23 mouse cellular contexts compared by ENCODE assay signal in the genomic region with DNA sequence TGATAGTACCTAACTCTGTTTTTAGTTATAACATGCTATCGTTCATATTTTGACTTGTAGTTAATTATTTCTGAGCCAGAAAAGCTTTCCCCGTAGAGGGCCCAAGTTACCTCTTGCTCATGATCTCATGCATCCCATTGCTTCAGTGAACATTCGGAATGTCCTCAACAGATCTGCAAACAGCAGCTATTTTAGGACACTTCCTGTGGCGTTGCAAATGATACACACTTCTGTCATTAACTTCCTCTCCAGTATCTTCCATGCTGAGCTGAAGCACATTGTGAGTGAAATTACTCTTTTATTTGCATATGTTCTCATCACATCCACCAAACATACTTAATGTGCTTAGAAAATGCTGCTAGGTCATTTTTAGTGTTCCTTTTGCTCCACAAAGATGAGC. TPM values are rescaled to one million over a fixed set of nuclear protein-coding genes. Genes with fewer than 3 reads are reported as not detected.
DNase-seq lines count a peak whose midpoint lies in the region; ATAC-seq and TF ChIP-seq lines count a peak whose summit lies in the region.
"Had no signal": no experiment of that assay in that cellular context is flagged by ENCODE, and none has a peak within 500 bp of the region (broad histone marks: within the 10 kb centered on the region; RNA-seq: fewer than 3 reads in every experiment).

No protein-coding gene starts in this region.

- TF ChIP-seq CTCF in kidney, postnatal 0 days (IDR thresholded peaks at IDR 0.05; ENCODE audit: low read depth), result no peak
- TF ChIP-seq CTCF in midbrain, postnatal 0 days (IDR thresholded peaks at IDR 0.05), result no peak

- peak; percentile 19 for DNase-seq in cerebellum, adult 9-10 months
- no peak for DNase-seq in cerebellum, postnatal 14 days
- peak; percentile 38 for DNase-seq in kidney, postnatal 0 days (ENCODE audit: low spot score)
- DNase-seq in kidney, postnatal 14 days, result no peak
- peak; percentile 38 for DNase-seq in 416B (ENCODE audit: low read depth)
- DNase-seq in midbrain, postnatal 0 days (ENCODE audit: low spot score), result no peak
- DNase-seq in frontal cortex, postnatal 25 days (ENCODE audit: low spot score in 2 of 2), result no peak
- DNase-seq: adrenal gland, postnatal 10 days; cerebellum, postnatal 10 days; gastrocnemius, postnatal 14 days; heart, postnatal 4 days; kidney, adult 18-20 months; thymus, adult 18-20 months had no signal

- H3K4me3 ChIP-seq in kidney, postnatal 0 days (replicated peaks; ENCODE audit: low read depth, low read length), result no peak overlapping the region
- H3K4me3 ChIP-seq in midbrain, postnatal 0 days (ENCODE audit: low read depth, low read length), result no peak overlapping the region
- H3K4me3 ChIP-seq: heart, embryonic 12.5 days; limb, embryonic 15.5 days had no signal

- H3K4me2 ChIP-seq in kidney, postnatal 0 days (ENCODE audit: low read length), result no peak overlapping the region
- H3K4me2 ChIP-seq in midbrain, postnatal 0 days (ENCODE audit: low read depth, low read length, poor library complexity, severe bottlenecking), result no peak overlapping the region
- H3K4me2 ChIP-seq: heart, embryonic 12.5 days; limb, embryonic 15.5 days had no signal

- H3K27ac ChIP-seq in kidney, postnatal 0 days, result no peak overlapping the region
- H3K27ac ChIP-seq in midbrain, postnatal 0 days (ENCODE audit: low read depth, low read length), result no peak overlapping the region
- H3K27ac ChIP-seq: hindbrain, postnatal 0 days; limb, embryonic 15.5 days had no signal

- H3K27me3 ChIP-seq in kidney, postnatal 0 days (ENCODE audit: insufficient read depth, low read length), result no peaks in the 10 kb centered on the region
- no peaks in the 10 kb centered on the region for H3K27me3 ChIP-seq in midbrain, postnatal 0 days (ENCODE audit: insufficient read depth, low read length)
- H3K27me3 ChIP-seq: heart, embryonic 12.5 days; limb, embryonic 15.5 days had no signal

- H3K9ac ChIP-seq in kidney, postnatal 0 days (ENCODE audit: low read depth, low read length), result no peak overlapping the region
- H3K9ac ChIP-seq in midbrain, postnatal 0 days (replicated peaks; ENCODE audit: low read length, poor library complexity, severe bottlenecking), result no peak overlapping the region
- H3K9ac ChIP-seq: heart, embryonic 12.5 days; limb, embryonic 15.5 days had no signal

- H3K9me3 ChIP-seq in kidney, postnatal 0 days (replicated peaks; ENCODE audit: low read length), result no peaks in the 10 kb centered on the region
- H3K9me3 ChIP-seq in midbrain, postnatal 0 days (ENCODE audit: low read length), result no peaks in the 10 kb centered on the region
- H3K9me3 ChIP-seq: heart, embryonic 12.5 days; limb, embryonic 15.5 days had no signal

- no peaks in the 10 kb centered on the region for H3K36me3 ChIP-seq in kidney, postnatal 0 days (ENCODE audit: insufficient read depth, low read length)
- H3K36me3 ChIP-seq in midbrain, postnatal 0 days (ENCODE audit: insufficient read depth, low read length), result no peaks in the 10 kb centered on the region
- H3K36me3 ChIP-seq: heart, embryonic 12.5 days; limb, embryonic 15.5 days had no signal

- H3K4me1 ChIP-seq in kidney, postnatal 0 days (replicated peaks; ENCODE audit: insufficient read depth, low read length), result no peaks in the 10 kb centered on the region
- no peaks in the 10 kb centered on the region for H3K4me1 ChIP-seq in midbrain, postnatal 0 days (ENCODE audit: insufficient read depth, low read length)
- H3K4me1 ChIP-seq: limb, embryonic 15.5 days had no signal

- WGBS in kidney, postnatal 0 days, result 50% methylated on average over 4 of the region's 4 CpGs
- 86% methylated on average over 4 of the region's 4 CpGs for WGBS in midbrain, postnatal 0 days

- no peak for ATAC-seq in kidney, postnatal 0 days (replicated peaks; ENCODE audit: low FRiP score, low read depth)
- ATAC-seq in granulocyte monocyte progenitor cell, adult 5-6 weeks (replicated peaks; ENCODE audit: poor library complexity, severe bottlenecking), result peak; percentile 54
- ATAC-seq in midbrain, postnatal 0 days (ENCODE audit: low FRiP score), result no peak
- ATAC-seq: forebrain, embryonic 14.5 days; hindbrain, postnatal 0 days; midbrain, embryonic 16.5 days had no signal

RNA-seq across cellular contexts. Expression of a gene that starts 32.3 kb away (rescaled TPM):
- 94.0 and 103 TPM in 2 replicates for polyA plus RNA-seq in kidney, postnatal 0 days (2015; fragmentation: Nextera tagmentation; extraction: Ambion mirVana)
- total RNA-seq in granulocyte monocyte progenitor cell, adult 5-6 weeks (2014; fragmentation: Nextera tagmentation), result 191 and 198 TPM in 2 replicates
- total RNA-seq in granulocyte monocyte progenitor cell, adult 5-6 weeks (2017), result 170 and 209 TPM in 2 replicates
- total RNA-seq in midbrain, postnatal 0 days (2014; rRNA removed), result 31.8 and 39.3 TPM in 2 replicates
- 33.4 and 33.9 TPM in 2 replicates for polyA plus RNA-seq in midbrain, postnatal 0 days (2015; fragmentation: Nextera tagmentation; extraction: Ambion mirVana)

RNA-seq across cellular contexts. Expression of a gene that starts 32.8 kb away (rescaled TPM):
- 6.2 and 6.6 TPM in 2 replicates for polyA plus RNA-seq in kidney, postnatal 0 days (2015; fragmentation: Nextera tagmentation; extraction: Ambion mirVana)
- 3.2 TPM in 1 of 2 replicates, not detected in the other for total RNA-seq in granulocyte monocyte progenitor cell, adult 5-6 weeks (2014; fragmentation: Nextera tagmentation)
- 0.43 TPM in 1 of 2 replicates, not detected in the other for total RNA-seq in granulocyte monocyte progenitor cell, adult 5-6 weeks (2017)
- 1.1 and 14.6 TPM in 2 replicates for total RNA-seq in midbrain, postnatal 0 days (2014; rRNA removed)
- 10.7 and 11.4 TPM in 2 replicates for polyA plus RNA-seq in midbrain, postnatal 0 days (2015; fragmentation: Nextera tagmentation; extraction: Ambion mirVana)

RNA-seq across cellular contexts. Expression of a gene that starts 38.4 kb away (rescaled TPM):
- polyA plus RNA-seq in kidney, postnatal 0 days (2015; fragmentation: Nextera tagmentation; extraction: Ambion mirVana), result not detected in 2 replicates
- not detected in 2 replicates for total RNA-seq in granulocyte monocyte progenitor cell, adult 5-6 weeks (2014; fragmentation: Nextera tagmentation)
- total RNA-seq in granulocyte monocyte progenitor cell, adult 5-6 weeks (2017), result not detected in 2 replicates
- total RNA-seq in midbrain, postnatal 0 days (2014; rRNA removed), result 0.38 TPM in 1 of 2 replicates, not detected in the other
- polyA plus RNA-seq in midbrain, postnatal 0 days (2015; fragmentation: Nextera tagmentation; extraction: Ambion mirVana), result 0.31 and 0.43 TPM in 2 replicates
- total RNA-seq: adrenal gland, postnatal 10 days; gastrocnemius, postnatal 14 days; hindbrain, postnatal 0 days; layer of hippocampus, postnatal 25 days; left cerebral cortex, postnatal 25 days had no signal
- polyA plus RNA-seq: heart, embryonic 12.5 days; limb, embryonic 15.5 days; midbrain, embryonic 16.5 days; stomach, embryonic 14.5 days; urinary bladder, adult 2 months had no signal

Comparison
In these comparisons a context has a peak if more than half of its experiments do, and no peak if none do; other contexts are left out.
1. DNase-seq: peak in cerebellum, adult 9-10 months (single experiment), kidney, postnatal 0 days (single experiment) and 416B (single experiment); none in cerebellum, postnatal 14 days (0 of 2), kidney, postnatal 14 days (single experiment), midbrain, postnatal 0 days (single experiment) and frontal cortex, postnatal 25 days (0 of 2).